Mouse (Mus musculus) kidney, embryonic 16.5 days (tissue): Measurements from ENCODE around the gene Epb41. TPM values are rescaled to one million over a fixed set of nuclear protein-coding genes. Genes with fewer than 3 reads are reported as not detected.

ENCODE experiments used
- ATAC-seq: fragments of 200-750 bp; cut with Nextera tagmentation; 2 replicates; pipeline ENCODE4 v1.8.0; 2017; ENCODE audit warnings: moderate TSS enrichment; ENCODE audit not compliant: low FRiP score, low TSS enrichment
- H3K27ac ChIP-seq: fragments of 300-500 bp; sonication (generic); 2 replicates; pipeline ENCODE4 v1.5.1; 2014; ENCODE audit warnings: low read length
- H3K27me3 ChIP-seq: fragments of 300-500 bp; sonication (generic); 2 replicates; pipeline ENCODE4 v1.6.1; 2014; ENCODE audit warnings: low read length, control low read depth, mixed read lengths; ENCODE audit not compliant: insufficient read depth
- H3K36me3 ChIP-seq: fragments of 300-500 bp; sonication (generic); 2 replicates; pipeline ENCODE4 v1.6.1; 2014; ENCODE audit warnings: low read length, control low read depth, mixed read lengths; ENCODE audit not compliant: insufficient read depth
- H3K4me1 ChIP-seq: fragments of 300-500 bp; sonication (generic); 2 replicates; pipeline ENCODE4 v1.6.1; 2014; ENCODE audit warnings: low read length, control low read depth, mixed read lengths; ENCODE audit not compliant: insufficient read depth
- H3K4me2 ChIP-seq: fragments of 300-500 bp; sonication (generic); replicated peaks from 2 replicates; pipeline ENCODE4 v1.6.1; 2014; ENCODE audit warnings: low read depth, low read length
- H3K4me3 ChIP-seq: fragments of 300-500 bp; sonication (generic); 2 replicates; pipeline ENCODE4 v1.5.1; 2014; ENCODE audit warnings: mild to moderate bottlenecking, low read length
- H3K9ac ChIP-seq: fragments of 300-500 bp; sonication (generic); replicated peaks from 2 replicates; pipeline ENCODE4 v1.6.1; 2014; ENCODE audit warnings: low read length
- H3K9me3 ChIP-seq: fragments of 300-500 bp; sonication (generic); 2 replicates; pipeline ENCODE4 v1.6.1; 2016; ENCODE audit warnings: low read length, control low read depth
- WGBS: fragments of 180-500 bp; shearing (Covaris S2); extraction: QIAGEN DNeasy Blood & Tissue Kit; methylation state at CpG from one replicate; pipeline ENCODE4 v1.1.7; 2014; 5-methylcytosine and 5-hydroxymethylcytosine counted together
- polyA plus RNA-seq: library from polyadenylated mRNA; unstranded; fragments of >200 nt; fragmentation: Nextera tagmentation; extraction: Ambion mirVana; gene quantifications from 2 replicates; pipeline ENCODE4 v1.2.1, GENCODE M21; 2015

The Epb41 gene
- polyA plus RNA-seq, 1 experiment from 2014 or later: 68.6 TPM

DNA sequence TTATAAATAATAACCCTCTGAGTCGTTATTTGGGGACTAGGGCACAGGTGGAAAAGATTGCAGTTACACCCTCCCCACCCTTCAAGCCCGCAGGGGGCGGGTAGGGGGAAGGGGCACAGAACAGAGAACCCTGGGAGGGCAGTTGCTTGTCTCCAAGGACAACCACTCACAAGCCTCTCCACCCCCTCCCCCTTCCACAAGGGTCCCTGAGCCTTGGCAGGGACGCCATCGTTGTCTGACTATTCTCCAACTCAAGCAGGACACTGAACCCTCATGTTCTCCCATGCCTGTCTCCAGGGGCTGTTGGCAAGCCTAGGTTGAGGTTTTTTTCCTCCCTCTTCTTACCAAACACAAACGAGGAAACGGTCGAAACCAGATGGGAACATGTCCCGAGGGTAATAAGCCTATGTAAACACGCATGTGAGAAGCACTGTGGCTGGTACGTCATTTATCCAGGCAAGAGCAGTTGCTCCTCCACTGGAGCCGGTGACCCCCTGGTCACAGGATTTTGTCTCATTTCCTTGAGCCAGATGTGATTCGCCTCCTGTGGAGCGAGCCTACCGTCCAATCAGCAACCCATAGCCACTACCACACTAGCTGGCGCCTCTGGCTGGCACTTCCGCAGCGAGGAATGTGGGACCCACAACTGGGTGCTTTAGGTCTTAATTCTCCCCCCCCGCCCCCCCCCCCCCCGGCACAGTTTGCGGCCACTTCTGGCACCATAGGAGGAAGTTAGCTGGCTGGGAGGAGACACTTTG, 164.7 kb downstream of the Epb41 start:
- peak overlapping the region; percentile 9; the same call in 1 of the 2 replicates for H3K4me3 ChIP-seq
- H3K27me3 ChIP-seq: peaks cover 8% of the 10 kb centered on the region
- peaks cover 5% of the 10 kb centered on the region for H3K9me3 ChIP-seq
- H3K27ac ChIP-seq: peak overlapping the region; percentile 44
- ATAC-seq: no peak
- no peaks in the 10 kb centered on the region for H3K36me3 ChIP-seq
- H3K4me2 ChIP-seq: peak overlapping the region; percentile 43
- 9% methylated on average over 18 of the region's 21 CpGs for WGBS
- peak overlapping the region; percentile 2; the same call in 1 of the 2 replicates for H3K9ac ChIP-seq
- peaks cover 44% of the 10 kb centered on the region for H3K4me1 ChIP-seq

DNA sequence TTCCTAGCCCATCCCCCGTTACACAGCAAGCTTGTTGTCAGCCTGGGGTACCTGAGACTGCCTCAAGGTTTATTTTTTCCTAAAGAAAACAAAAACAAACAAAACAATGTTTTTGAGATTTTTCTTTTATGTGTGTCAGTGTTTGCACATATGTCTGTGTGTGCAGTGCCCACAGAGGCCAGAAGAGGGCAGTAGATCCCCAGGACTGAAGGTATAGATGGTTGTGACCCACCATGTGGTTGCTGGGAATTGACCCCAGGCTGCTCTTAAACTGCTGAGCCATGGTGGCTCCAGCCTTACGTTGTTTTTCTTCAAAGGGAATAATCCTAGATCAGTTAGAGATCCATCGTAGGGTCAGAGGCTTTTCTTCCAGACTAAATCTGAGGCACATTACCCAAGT, 167.2 kb downstream of the Epb41 start:
- Histone ChIP-seq H3K9ac (no peak overlapping the region), H3K27me3 (peaks cover 6% of the 10 kb centered on the region), H3K4me1 (peaks cover 19% of the 10 kb centered on the region), H3K27ac (no peak overlapping the region), H3K36me3 (peaks cover 5% of the 10 kb centered on the region; the same call in 1 of the 2 replicates), H3K9me3 (peaks cover 5% of the 10 kb centered on the region), H3K4me3 (no peak overlapping the region), H3K4me2 (no peak overlapping the region)
- no peak for ATAC-seq
- 81% methylated on average over 3 of the region's 3 CpGs for WGBS

DNA sequence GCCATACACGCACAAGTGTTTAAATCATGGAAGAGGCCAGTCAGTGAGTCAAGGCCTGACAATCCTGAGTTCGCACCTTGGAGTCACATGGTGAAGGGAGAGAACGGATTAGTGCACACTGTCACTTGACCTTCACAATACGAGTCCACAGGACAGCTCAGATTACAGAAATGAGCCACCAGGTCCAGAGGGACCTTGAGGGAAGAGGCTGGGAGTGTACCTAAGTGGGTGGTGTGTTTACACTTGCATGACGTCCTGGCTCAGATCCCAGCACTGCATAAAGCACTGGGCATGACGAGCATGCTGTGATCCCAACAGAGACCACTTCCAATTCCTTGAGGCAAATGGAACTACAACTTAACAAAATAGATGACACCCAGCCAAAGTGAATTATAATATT, 168.7 kb downstream of the Epb41 start:
- ATAC-seq: 0 out of 2 replicates have a peak, but pooled peaks have one; percentile 33
- no peaks in the 10 kb centered on the region for H3K27me3 ChIP-seq
- peaks cover 5% of the 10 kb centered on the region for H3K9me3 ChIP-seq
- H3K4me2 ChIP-seq: no peak overlapping the region
- no peak overlapping the region for H3K9ac ChIP-seq
- H3K27ac ChIP-seq: no peak overlapping the region
- peaks cover 15% of the 10 kb centered on the region for H3K4me1 ChIP-seq
- 34% methylated on average over 6 of the region's 6 CpGs for WGBS
- no peak overlapping the region for H3K4me3 ChIP-seq
- peaks cover 18% of the 10 kb centered on the region for H3K36me3 ChIP-seq

DNA sequence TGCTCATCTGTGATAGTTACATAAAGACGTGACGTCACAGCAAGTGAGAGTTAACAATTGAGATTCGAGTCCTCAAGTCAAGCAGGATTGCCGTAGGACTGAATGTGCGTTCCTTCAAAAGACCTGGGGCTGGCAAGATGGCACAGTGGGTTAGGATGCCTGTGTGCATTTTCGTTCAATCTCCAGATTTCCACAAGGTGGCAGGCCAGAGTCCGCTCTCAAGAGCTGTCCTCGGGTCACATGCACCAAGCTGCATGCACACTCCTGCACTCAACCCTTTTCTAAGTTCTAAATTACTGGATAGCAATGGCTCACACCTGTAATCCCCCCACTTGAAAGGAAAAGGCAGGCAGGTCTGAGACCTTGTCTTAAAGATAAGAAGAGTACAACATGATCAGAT, 170.6 kb downstream of the Epb41 start:
- no peak overlapping the region for H3K9ac ChIP-seq
- H3K4me3 ChIP-seq: no peak overlapping the region
- ATAC-seq: peak; percentile 49; the same call in 1 of the 2 replicates
- no peaks in the 10 kb centered on the region for H3K27me3 ChIP-seq
- H3K9me3 ChIP-seq: peaks cover 5% of the 10 kb centered on the region
- 64% methylated on average over 8 of the region's 8 CpGs for WGBS
- H3K27ac ChIP-seq: no peak overlapping the region
- H3K4me1 ChIP-seq: no peaks in the 10 kb centered on the region
- H3K4me2 ChIP-seq: no peak overlapping the region
- H3K36me3 ChIP-seq: peaks cover 37% of the 10 kb centered on the region

DNA sequence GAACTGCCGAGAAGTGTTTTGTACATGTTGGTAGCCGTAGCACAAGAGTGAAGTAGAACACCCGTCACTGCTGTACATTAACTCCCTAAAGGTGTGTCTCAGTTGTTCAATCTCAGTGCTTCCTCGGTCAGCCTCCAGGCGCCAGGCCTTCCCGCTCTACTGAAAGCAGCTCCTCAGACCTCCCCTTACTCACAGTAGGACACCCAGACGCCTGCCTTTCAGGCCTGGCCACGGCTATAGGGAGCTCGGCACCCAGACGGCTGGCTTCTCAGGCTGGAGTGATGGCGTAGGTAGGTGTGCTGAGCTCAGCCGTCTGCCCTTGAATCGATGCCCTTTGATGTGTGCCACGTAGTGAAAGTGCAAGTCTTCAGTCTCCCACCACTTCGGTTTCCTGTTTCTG, 174.0 kb downstream of the Epb41 start:
- Histone ChIP-seq H3K9me3 (no peaks in the 10 kb centered on the region), H3K27me3 (no peaks in the 10 kb centered on the region), H3K4me1 (no peaks in the 10 kb centered on the region), H3K9ac (no peak overlapping the region), H3K4me3 (no peak overlapping the region), H3K27ac (no peak overlapping the region), H3K36me3 (peaks cover 63% of the 10 kb centered on the region), H3K4me2 (no peak overlapping the region)
- 91% methylated on average over 15 of the region's 15 CpGs for WGBS
- ATAC-seq: no peak

DNA sequence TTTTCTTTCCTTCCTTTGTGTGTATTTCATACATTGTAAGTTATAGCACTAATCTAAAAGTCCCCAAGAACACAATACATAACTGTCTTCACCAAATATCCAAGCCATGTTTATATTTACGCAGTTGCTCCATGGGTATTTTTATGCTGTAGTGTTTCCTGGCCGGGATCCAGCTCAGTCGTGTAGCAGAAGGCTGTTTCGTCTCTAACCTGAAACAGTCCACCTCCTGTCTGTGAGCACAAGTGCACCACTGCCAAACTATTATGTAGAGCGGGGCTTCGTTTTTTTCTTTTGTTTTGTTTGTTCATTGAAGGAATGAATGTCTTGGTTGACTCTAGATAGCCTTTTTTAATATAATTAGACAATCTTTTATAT, 176.0 kb downstream of the Epb41 start:
- H3K9me3 ChIP-seq: no peaks in the 10 kb centered on the region
- no peak overlapping the region for H3K27ac ChIP-seq
- H3K27me3 ChIP-seq: no peaks in the 10 kb centered on the region
- no peak overlapping the region for H3K9ac ChIP-seq
- H3K4me1 ChIP-seq: no peaks in the 10 kb centered on the region
- no peak overlapping the region for H3K4me2 ChIP-seq
- no peak overlapping the region for H3K4me3 ChIP-seq
- WGBS: 80% methylated on average over 6 of the region's 6 CpGs
- no peak for ATAC-seq
- H3K36me3 ChIP-seq: peaks cover 71% of the 10 kb centered on the region

DNA sequence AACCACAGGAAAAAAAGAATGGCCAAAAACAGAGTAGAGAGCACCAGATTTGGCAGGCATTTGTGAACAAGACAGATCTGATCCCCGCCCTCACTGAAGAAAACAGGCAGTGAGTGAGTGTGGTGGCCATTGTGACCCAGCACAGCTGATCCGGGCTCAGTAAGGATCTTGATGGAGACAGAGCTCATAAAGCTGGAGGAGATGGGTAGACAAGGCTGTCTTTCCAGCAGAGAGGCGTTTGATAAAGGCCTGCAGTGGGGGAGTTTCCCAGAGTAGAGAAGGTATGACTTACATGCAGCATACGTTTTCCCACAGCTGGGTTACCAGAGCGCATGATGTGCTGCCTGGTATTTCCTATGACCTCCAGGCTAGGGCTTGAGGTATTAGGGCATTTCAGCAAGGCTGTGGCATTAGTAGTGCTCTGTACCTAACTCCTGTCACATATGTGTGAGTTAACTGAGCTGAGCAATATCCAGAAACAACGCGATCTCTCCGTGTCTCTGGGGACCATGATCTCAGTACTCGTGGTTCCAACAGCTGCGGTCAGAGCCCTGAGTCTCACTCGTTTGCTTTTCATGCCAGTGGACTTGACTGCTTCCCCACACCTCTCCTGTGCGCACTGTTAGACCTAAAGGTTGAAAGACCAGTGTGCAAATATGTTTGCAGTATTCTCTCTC, 176.5 kb downstream of the Epb41 start:
- H3K27me3 ChIP-seq: no peaks in the 10 kb centered on the region
- ATAC-seq: no peak
- H3K9ac ChIP-seq: no peak overlapping the region
- no peaks in the 10 kb centered on the region for H3K4me1 ChIP-seq
- H3K27ac ChIP-seq: no peak overlapping the region
- 80% methylated on average over 12 of the region's 12 CpGs for WGBS
- no peak overlapping the region for H3K4me3 ChIP-seq
- H3K9me3 ChIP-seq: no peaks in the 10 kb centered on the region
- no peak overlapping the region for H3K4me2 ChIP-seq
- H3K36me3 ChIP-seq: peaks cover 74% of the 10 kb centered on the region

DNA sequence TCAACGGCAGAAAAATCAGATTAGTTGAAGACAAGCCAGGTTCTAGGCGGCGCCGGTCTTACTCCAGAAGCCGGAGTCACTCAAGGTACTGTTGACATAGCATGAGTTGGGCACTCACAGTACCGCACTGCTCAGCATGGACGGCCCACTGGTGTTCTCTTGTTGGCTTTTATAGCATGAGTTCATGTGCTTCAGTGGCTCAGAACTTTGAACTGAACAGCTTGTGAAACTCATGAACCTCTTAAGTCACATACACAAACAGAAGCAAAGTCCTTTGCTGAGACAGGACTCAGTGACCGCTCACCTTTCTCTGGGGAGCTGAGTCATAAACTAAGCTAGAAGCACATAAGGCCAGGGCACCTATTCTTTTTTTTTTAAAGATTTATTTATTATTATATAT, 177.3 kb downstream of the Epb41 start:
- Histone ChIP-seq H3K4me3 (no peak overlapping the region), H3K27me3 (no peaks in the 10 kb centered on the region), H3K27ac (no peak overlapping the region), H3K4me2 (no peak overlapping the region), H3K36me3 (peaks cover 82% of the 10 kb centered on the region), H3K9me3 (no peaks in the 10 kb centered on the region), H3K4me1 (no peaks in the 10 kb centered on the region), H3K9ac (no peak overlapping the region)
- ATAC-seq: no peak
- WGBS: 91% methylated on average over 8 of the region's 8 CpGs

DNA sequence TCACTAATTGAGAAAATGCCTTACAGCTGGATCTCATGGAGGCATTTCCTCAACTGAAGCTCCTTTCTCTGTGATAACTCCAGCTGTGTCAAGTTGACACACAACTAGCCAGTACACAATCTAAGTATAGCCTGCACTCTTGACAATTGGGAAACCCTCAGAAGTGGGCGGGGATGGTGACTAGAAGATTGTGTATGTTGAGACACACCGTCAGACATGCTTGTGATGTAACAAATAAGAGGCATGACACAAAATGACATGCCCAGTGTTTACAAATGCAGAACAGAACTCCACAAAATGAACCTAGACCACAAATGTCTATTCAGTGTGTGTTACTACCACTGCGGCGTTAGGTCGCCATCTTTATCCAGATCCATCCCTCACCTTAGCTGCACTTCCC, 178.0 kb downstream of the Epb41 start:
- Histone ChIP-seq H3K27ac (no peak overlapping the region), H3K36me3 (peaks cover 82% of the 10 kb centered on the region), H3K9ac (no peak overlapping the region), H3K27me3 (no peaks in the 10 kb centered on the region), H3K4me2 (no peak overlapping the region), H3K4me3 (no peak overlapping the region), H3K4me1 (no peaks in the 10 kb centered on the region), H3K9me3 (no peaks in the 10 kb centered on the region)
- no peak for ATAC-seq
- WGBS: 92% methylated on average over 5 of the region's 5 CpGs

DNA sequence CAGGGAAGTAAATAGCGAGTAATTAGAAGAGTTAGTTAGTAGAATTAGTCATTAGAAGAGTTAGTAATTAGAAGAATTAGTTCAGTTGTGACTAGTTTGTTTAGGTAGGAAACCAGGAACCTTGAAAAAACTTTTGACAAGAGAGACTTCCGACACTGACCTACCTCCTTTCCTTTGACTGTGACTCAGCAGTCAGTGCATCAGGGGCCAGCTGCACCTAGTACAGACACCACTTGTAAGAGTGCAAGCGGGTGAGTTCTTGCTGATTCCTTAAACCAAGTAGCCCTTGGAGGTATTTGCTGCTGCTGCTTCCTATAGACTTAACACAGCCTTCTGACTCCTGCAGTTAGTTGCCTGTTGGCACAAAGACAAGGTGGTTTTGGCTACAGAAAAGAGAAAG, 184.4 kb downstream of the Epb41 start:
- Histone ChIP-seq H3K9me3 (no peaks in the 10 kb centered on the region), H3K9ac (no peak overlapping the region), H3K4me1 (no peaks in the 10 kb centered on the region), H3K27ac (no peak overlapping the region), H3K4me3 (no peak overlapping the region), H3K4me2 (no peak overlapping the region), H3K27me3 (no peaks in the 10 kb centered on the region), H3K36me3 (peaks cover 47% of the 10 kb centered on the region)
- WGBS: 81% methylated on average over 3 of the region's 3 CpGs
- no peak for ATAC-seq
